Mouse (Mus musculus) heart, adult 2 months (tissue): ENCODE data around the gene Clec9a.

Experiments used
- CTCF ChIP-seq: fragments of 200-600 bp; IDR thresholded peaks from 2 replicates; pipeline ENCODE4 v1.8.1; 2022; ENCODE audit warnings: antibody characterized with exemption, mild to moderate bottlenecking, moderate library complexity
- EP300 ChIP-seq: fragments of 200-500 bp; IDR thresholded peaks from 2 replicates; pipeline ENCODE4 v1.6.1; 2011; ENCODE audit warnings: low read depth, low read length, control low read depth; ENCODE audit not compliant: insufficient read depth

GRCm38 (mm10) chr6:129438033-129438432, 29.4 kb downstream of the Clec9a start:
- TF ChIP-seq EP300 (no peak), CTCF (no peak)
